Comparison of ENCODE assay signal across 9 mouse cellular contexts in genomic region chr3:84189629-84190173, GRCm38 (mm10). TPM values are rescaled to one million over a fixed set of nuclear protein-coding genes. Genes with fewer than 3 reads are reported as not detected.
A peak's percentile ranks its signal among the peaks of the same experiment; 100 is the strongest.
DNase-seq lines count a peak whose midpoint lies in the region; ATAC-seq lines count a peak whose summit lies in the region.
"Had no signal": no experiment of that assay in that cellular context is flagged by ENCODE, and none has a peak within 500 bp of the region (broad histone marks: within the 10 kb centered on the region; RNA-seq: fewer than 3 reads in every experiment).

No protein-coding gene starts in this region.

- 0 out of 2 replicates have a peak, but pooled peaks cover 2% of the 10 kb centered on the region for H3K4me1 ChIP-seq in embryonic facial prominence, embryonic 11.5 days (ENCODE audit: control insufficient read depth, insufficient read depth, low read length)
- H3K4me1 ChIP-seq in kidney, embryonic 16.5 days (ENCODE audit: insufficient read depth, low read length): peaks cover 26% of the 10 kb centered on the region
- H3K4me1 ChIP-seq in midbrain, embryonic 14.5 days (ENCODE audit: control insufficient read depth, insufficient read depth, low read length): peaks cover 7% of the 10 kb centered on the region; the same call in 1 of the 2 replicates

- no peak for ATAC-seq in embryonic facial prominence, embryonic 11.5 days (replicated peaks; ENCODE audit: insufficient number of reproducible peaks, low FRiP score, low TSS enrichment, low read depth)
- ATAC-seq in kidney, embryonic 16.5 days (ENCODE audit: low FRiP score, low TSS enrichment): peak; percentile 89
- no peak for ATAC-seq in midbrain, embryonic 14.5 days (ENCODE audit: low FRiP score, low TSS enrichment)

- H3K36me3 ChIP-seq in embryonic facial prominence, embryonic 11.5 days (replicated peaks; ENCODE audit: control insufficient read depth, insufficient read depth, low read depth, low read length): no peaks in the 10 kb centered on the region
- no peaks in the 10 kb centered on the region for H3K36me3 ChIP-seq in kidney, embryonic 16.5 days (ENCODE audit: insufficient read depth, low read length)
- peaks cover 61% of the 10 kb centered on the region for H3K36me3 ChIP-seq in midbrain, embryonic 14.5 days (ENCODE audit: control insufficient read depth, insufficient read depth, low read length)

- no peak overlapping the region for H3K27ac ChIP-seq in embryonic facial prominence, embryonic 11.5 days (replicated peaks; ENCODE audit: low read depth, low read length)
- peak overlapping the region; percentile 16; the same call in 1 of the 2 replicates for H3K27ac ChIP-seq in kidney, embryonic 16.5 days (ENCODE audit: low read length)
- H3K27ac ChIP-seq in midbrain, embryonic 14.5 days (replicated peaks; ENCODE audit: low read depth, low read length): no peak overlapping the region
- H3K27ac ChIP-seq: left cerebral cortex, adult 2 months had no signal

- peak; percentile 24 for DNase-seq in kidney, adult 11 months
- DNase-seq in kidney, adult 18-20 months: no peak
- DNase-seq in embryonic facial prominence, embryonic 11.5 days (ENCODE audit: low spot score): no peak
- peak; percentile 24 for DNase-seq in lung, postnatal 36 days
- DNase-seq in cerebellum, postnatal 4 days (ENCODE audit: low spot score in 2 of 2): no peak
- no peak for DNase-seq in midbrain, embryonic 14.5 days
- DNase-seq in left cerebral cortex, postnatal 10 days (ENCODE audit: extremely low spot score in 1 of 2, low spot score in 2 of 2): no peak

- 43% methylated on average over 10 of the region's 10 CpGs for WGBS in embryonic facial prominence, embryonic 11.5 days
- WGBS in kidney, embryonic 16.5 days: 15% methylated on average over 10 of the region's 10 CpGs
- 73% methylated on average over 10 of the region's 10 CpGs for WGBS in midbrain, embryonic 14.5 days

- no peak overlapping the region for H3K9ac ChIP-seq in embryonic facial prominence, embryonic 11.5 days (replicated peaks; ENCODE audit: low read length)
- no peak overlapping the region; the same call in 1 of the 2 replicates for H3K9ac ChIP-seq in kidney, embryonic 16.5 days (replicated peaks; ENCODE audit: low read length)
- H3K9ac ChIP-seq in midbrain, embryonic 14.5 days (replicated peaks; ENCODE audit: low read length): no peak overlapping the region

- intact Hi-C loops in left cerebral cortex, postnatal 10 days (cut with DNase I): no loop called here

- H3K27me3 ChIP-seq in embryonic facial prominence, embryonic 11.5 days (ENCODE audit: control insufficient read depth, insufficient read depth, low read length): no peaks in the 10 kb centered on the region
- no peaks in the 10 kb centered on the region for H3K27me3 ChIP-seq in kidney, embryonic 16.5 days (ENCODE audit: insufficient read depth, low read length)
- no peaks in the 10 kb centered on the region for H3K27me3 ChIP-seq in midbrain, embryonic 14.5 days (ENCODE audit: control insufficient read depth, insufficient read depth, low read length)

- H3K4me3 ChIP-seq in embryonic facial prominence, embryonic 11.5 days (ENCODE audit: low read depth, low read length): peak overlapping the region; percentile 25; the same call in 1 of the 2 replicates
- H3K4me3 ChIP-seq in kidney, embryonic 16.5 days (ENCODE audit: low read length): peak overlapping the region; percentile 47
- H3K4me3 ChIP-seq in midbrain, embryonic 14.5 days (replicated peaks; ENCODE audit: low read depth, low read length): no peak overlapping the region
- H3K4me3 ChIP-seq: left cerebral cortex, adult 2 months had no signal

- peak overlapping the region; percentile 39 for H3K4me2 ChIP-seq in embryonic facial prominence, embryonic 11.5 days (ENCODE audit: low read depth, low read length)
- H3K4me2 ChIP-seq in kidney, embryonic 16.5 days (replicated peaks; ENCODE audit: low read depth, low read length): peak overlapping the region; percentile 64
- H3K4me2 ChIP-seq in midbrain, embryonic 14.5 days (ENCODE audit: low read length): no peak overlapping the region

- no peaks in the 10 kb centered on the region for H3K9me3 ChIP-seq in embryonic facial prominence, embryonic 11.5 days (replicated peaks; ENCODE audit: control insufficient read depth, low read length)
- H3K9me3 ChIP-seq in kidney, embryonic 16.5 days (ENCODE audit: low read length): no peaks in the 10 kb centered on the region
- 0 out of 2 replicates have a peak, but pooled peaks cover 3% of the 10 kb centered on the region for H3K9me3 ChIP-seq in midbrain, embryonic 14.5 days (ENCODE audit: control insufficient read depth, low read length)

RNA-seq across cellular contexts. Expression of gene Gm6525, which starts 15.8 kb away (rescaled TPM):
- 0.21 and 0.42 TPM in 2 replicates for polyA plus RNA-seq in embryonic facial prominence, embryonic 11.5 days (2014; fragmentation: Nextera tagmentation; extraction: Ambion mirVana)
- 0.77 and 0.80 TPM in 2 replicates for polyA plus RNA-seq in kidney, embryonic 16.5 days (2015; fragmentation: Nextera tagmentation; extraction: Ambion mirVana)
- polyA plus RNA-seq in midbrain, embryonic 14.5 days (2014; fragmentation: Nextera tagmentation; extraction: Ambion mirVana): 3.1 and 3.2 TPM in 2 replicates
- not detected for total RNA-seq in left cerebral cortex, postnatal 10 days (2021)
- total RNA-seq: left cerebral cortex, adult 2 months had no signal

RNA-seq across cellular contexts. Expression of gene Mnd1, which starts 34.1 kb away (rescaled TPM):
- polyA plus RNA-seq in embryonic facial prominence, embryonic 11.5 days (2014; fragmentation: Nextera tagmentation; extraction: Ambion mirVana): 16.5 and 18.5 TPM in 2 replicates
- polyA plus RNA-seq in kidney, embryonic 16.5 days (2015; fragmentation: Nextera tagmentation; extraction: Ambion mirVana): 13.3 and 14.3 TPM in 2 replicates
- 1.2 and 1.7 TPM in 2 replicates for polyA plus RNA-seq in midbrain, embryonic 14.5 days (2014; fragmentation: Nextera tagmentation; extraction: Ambion mirVana)
- total RNA-seq in left cerebral cortex, postnatal 10 days (2021): 1 to 10 TPM; 1.9 to 3.4 TPM

Comparison
In these comparisons a context has a peak if more than half of its experiments do, and no peak if none do; other contexts are left out.
1. DNase-seq: peak in kidney, adult 11 months (single experiment) and lung, postnatal 36 days (single experiment); none in kidney, adult 18-20 months (single experiment), embryonic facial prominence, embryonic 11.5 days (single experiment), cerebellum, postnatal 4 days (0 of 2), midbrain, embryonic 14.5 days (single experiment) and left cerebral cortex, postnatal 10 days (0 of 2).